ENCODE assay signal across 8 mouse cellular contexts in the genomic region with DNA sequence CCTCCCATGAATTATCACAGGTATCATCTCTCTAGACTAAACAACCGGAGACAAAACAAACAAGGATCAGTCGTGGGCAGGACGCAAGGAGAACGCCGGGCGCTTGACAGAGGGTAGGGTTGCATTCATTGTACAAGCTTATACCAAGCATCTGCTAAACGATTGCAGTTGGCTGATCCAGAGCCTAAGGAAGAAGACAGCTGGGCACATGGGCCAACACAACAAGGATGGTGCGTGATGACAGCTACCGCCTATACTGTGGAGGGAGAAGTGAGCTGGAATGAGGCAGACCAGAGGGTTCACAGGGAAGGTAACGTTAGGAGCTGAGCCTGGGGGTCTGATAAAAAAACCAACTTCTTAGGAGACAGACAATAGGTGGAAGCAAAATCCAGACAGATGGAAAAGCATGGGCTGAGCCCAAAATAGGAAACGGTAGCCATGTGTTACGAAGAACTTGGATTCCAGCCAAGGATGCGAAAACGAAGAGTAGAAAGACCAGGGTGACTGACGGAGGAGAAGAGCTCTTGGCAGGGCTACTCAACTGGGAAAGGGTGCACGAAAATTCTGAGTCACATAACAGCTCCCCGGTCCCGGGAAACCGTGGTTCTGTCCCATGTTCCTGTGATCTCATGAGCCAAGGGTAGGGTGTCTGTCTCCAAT. TPM values are rescaled to one million over a fixed set of nuclear protein-coding genes. Genes with fewer than 3 reads are reported as not detected.
DNase-seq lines count a peak whose midpoint lies in the region; ATAC-seq lines count a peak whose summit lies in the region.
"Had no signal": no experiment of that assay in that cellular context is flagged by ENCODE, and none has a peak within 500 bp of the region (broad histone marks: within the 10 kb centered on the region; RNA-seq: fewer than 3 reads in every experiment).

No protein-coding gene starts in this region.

- H3K9ac ChIP-seq in forebrain, embryonic 16.5 days (replicated peaks; ENCODE audit: low read depth, low read length), result no peak overlapping the region
- H3K9ac ChIP-seq: embryonic facial prominence, embryonic 15.5 days had no signal

- no peaks in the 10 kb centered on the region for H3K27me3 ChIP-seq in forebrain, embryonic 16.5 days (replicated peaks; ENCODE audit: control insufficient read depth, insufficient read depth, low read length)
- H3K27me3 ChIP-seq: embryonic facial prominence, embryonic 15.5 days had no signal

- peak; percentile 43 for ATAC-seq in forebrain, embryonic 16.5 days

- H3K36me3 ChIP-seq in forebrain, embryonic 16.5 days (ENCODE audit: control insufficient read depth, insufficient read depth), result no peaks in the 10 kb centered on the region
- H3K36me3 ChIP-seq: embryonic facial prominence, embryonic 15.5 days had no signal

- 0 out of 2 replicates have a peak overlapping the region, but pooled peaks have one; percentile 4 for H3K4me2 ChIP-seq in forebrain, embryonic 16.5 days (ENCODE audit: low read length)
- H3K4me2 ChIP-seq: embryonic facial prominence, embryonic 15.5 days had no signal

- intact Hi-C loops in heart, postnatal 36 days (cut with DNase I), result no loop called here
- intact Hi-C loops in left cerebral cortex, postnatal 36 days (cut with DNase I), result no loop called here

- 68% methylated on average over 19 of the region's 19 CpGs for WGBS in forebrain, embryonic 16.5 days

- peak; percentile 66 for DNase-seq in brain, adult 2 months (ENCODE audit: low read depth, low spot score)
- DNase-seq in heart, postnatal 36 days, result peak; percentile 33 to 35
- peak; percentile 31 to 36 for DNase-seq in left cerebral cortex, postnatal 36 days (ENCODE audit: low spot score in 2 of 2)
- DNase-seq in spleen, postnatal 36 days (ENCODE audit: low spot score in 2 of 2), result no peak
- DNase-seq in ovary, postnatal 10 days (ENCODE audit: low spot score), result no peak
- no peak for DNase-seq in urinary bladder, postnatal 36 days (ENCODE audit: low spot score in 2 of 2)

- 0 out of 2 replicates have a peak, but pooled peaks cover 2% of the 10 kb centered on the region for H3K4me1 ChIP-seq in forebrain, embryonic 16.5 days (replicated peaks; ENCODE audit: control insufficient read depth, insufficient read depth, low read length)
- H3K4me1 ChIP-seq: embryonic facial prominence, embryonic 15.5 days had no signal

- no peak overlapping the region for H3K4me3 ChIP-seq in forebrain, embryonic 16.5 days (replicated peaks; ENCODE audit: low read length)
- H3K4me3 ChIP-seq: embryonic facial prominence, embryonic 15.5 days had no signal

- H3K27ac ChIP-seq in forebrain, embryonic 16.5 days (ENCODE audit: low read length), result no peak overlapping the region
- H3K27ac ChIP-seq: embryonic facial prominence, embryonic 15.5 days had no signal

- H3K9me3 ChIP-seq in forebrain, embryonic 16.5 days (ENCODE audit: control insufficient read depth, low read length), result no peaks in the 10 kb centered on the region
- H3K9me3 ChIP-seq: embryonic facial prominence, embryonic 15.5 days had no signal

RNA-seq across cellular contexts. Expression of a gene that starts 53.9 kb away (rescaled TPM):
- 13.0 and 13.2 TPM in 2 replicates for polyA plus RNA-seq in forebrain, embryonic 16.5 days (2015; fragmentation: Nextera tagmentation; extraction: Ambion mirVana)
- 10 to 100 TPM; 61.4 to 87.8 TPM for total RNA-seq in heart, postnatal 36 days (2021)
- 10 to 100 TPM; 30.5 to 41.9 TPM for total RNA-seq in left cerebral cortex, postnatal 36 days (2021)

Comparison
In these comparisons a context has a peak if more than half of its experiments do, and no peak if none do; other contexts are left out.
1. DNase-seq: peak in brain, adult 2 months (single experiment), heart, postnatal 36 days (2 of 2) and left cerebral cortex, postnatal 36 days (2 of 2); none in spleen, postnatal 36 days (0 of 2), ovary, postnatal 10 days (single experiment) and urinary bladder, postnatal 36 days (0 of 2).